Mouse (Mus musculus): Measurements from ENCODE around the gene Pdzk1. TPM values are rescaled to one million over a fixed set of nuclear protein-coding genes. Genes with fewer than 3 reads are reported as not detected.

The Pdzk1 gene
- polyA plus RNA-seq, 1 experiment, result 0.89 TPM

GRCm38 (mm10) chr3:96874808-96875571, 45.9 kb downstream of the Pdzk1 start:
- H3K36me3 ChIP-seq (replicated peaks; ENCODE audit: low read length), result peaks cover 94% of the 10 kb centered on the region
- TF ChIP-seq GATA1 (IDR thresholded peaks at IDR 0.05; ENCODE audit: borderline replicate concordance, low read length) (no peak), FLI1 (IDR thresholded peaks at IDR 0.05; ENCODE audit: low read length) (no peak)
- no peaks in the 10 kb centered on the region for H3K27me3 ChIP-seq (replicated peaks)
- no peaks in the 10 kb centered on the region for H3K9me3 ChIP-seq
- H3K4me1 ChIP-seq, result no peaks in the 10 kb centered on the region
- H3K4me3 ChIP-seq (replicated peaks), result no peak overlapping the region

GRCm38 (mm10) chr3:96879536-96879935, 50.5 kb downstream of the Pdzk1 start:
- Histone ChIP-seq H3K4me1 (peaks cover 29% of the 10 kb centered on the region), H3K4me3 (replicated peaks) (no peak overlapping the region), H3K36me3 (replicated peaks; ENCODE audit: low read length) (peaks cover 92% of the 10 kb centered on the region), H3K27me3 (replicated peaks) (no peaks in the 10 kb centered on the region), H3K9me3 (no peaks in the 10 kb centered on the region)
- TF ChIP-seq FLI1 (IDR thresholded peaks at IDR 0.05; ENCODE audit: low read length), result no peak
- no peak for TF ChIP-seq GATA1 (IDR thresholded peaks at IDR 0.05; ENCODE audit: borderline replicate concordance, low read length)

GRCm38 (mm10) chr3:96880385-96880784, 51.3 kb downstream of the Pdzk1 start:
- TF ChIP-seq GATA1 (IDR thresholded peaks at IDR 0.05; ENCODE audit: borderline replicate concordance, low read length), result no peak
- TF ChIP-seq FLI1 (IDR thresholded peaks at IDR 0.05; ENCODE audit: low read length), result no peak
- peaks cover 29% of the 10 kb centered on the region for H3K4me1 ChIP-seq
- H3K36me3 ChIP-seq (replicated peaks; ENCODE audit: low read length), result peaks cover 90% of the 10 kb centered on the region
- no peak overlapping the region for H3K4me3 ChIP-seq (replicated peaks)
- no peaks in the 10 kb centered on the region for H3K9me3 ChIP-seq
- H3K27me3 ChIP-seq (replicated peaks), result no peaks in the 10 kb centered on the region

GRCm38 (mm10) chr3:96881557-96881956, 52.5 kb downstream of the Pdzk1 start:
- no peak overlapping the region for H3K4me3 ChIP-seq (replicated peaks)
- H3K4me1 ChIP-seq, result peaks cover 29% of the 10 kb centered on the region
- TF ChIP-seq GATA1 (IDR thresholded peaks at IDR 0.05; ENCODE audit: borderline replicate concordance, low read length) (no peak), FLI1 (IDR thresholded peaks at IDR 0.05; ENCODE audit: low read length) (no peak)
- peaks cover 91% of the 10 kb centered on the region for H3K36me3 ChIP-seq (replicated peaks; ENCODE audit: low read length)
- no peaks in the 10 kb centered on the region for H3K27me3 ChIP-seq (replicated peaks)
- no peaks in the 10 kb centered on the region for H3K9me3 ChIP-seq

GRCm38 (mm10) chr3:96882061-96882849, 53.2 kb downstream of the Pdzk1 start:
- peaks cover 29% of the 10 kb centered on the region for H3K4me1 ChIP-seq
- no peaks in the 10 kb centered on the region for H3K27me3 ChIP-seq (replicated peaks)
- peaks cover 91% of the 10 kb centered on the region for H3K36me3 ChIP-seq (replicated peaks; ENCODE audit: low read length)
- H3K4me3 ChIP-seq (replicated peaks), result no peak overlapping the region
- TF ChIP-seq GATA1 (IDR thresholded peaks at IDR 0.05; ENCODE audit: borderline replicate concordance, low read length) (no peak), FLI1 (IDR thresholded peaks at IDR 0.05; ENCODE audit: low read length) (no peak)
- H3K9me3 ChIP-seq, result no peaks in the 10 kb centered on the region

- Histone ChIP-seq H3K9me3 (no peaks in the 10 kb centered on the region), H3K4me1 (peaks cover 29% of the 10 kb centered on the region), H3K27me3 (replicated peaks) (no peaks in the 10 kb centered on the region), H3K36me3 (replicated peaks; ENCODE audit: low read length) (peaks cover 90% of the 10 kb centered on the region), H3K4me3 (replicated peaks) (no peak overlapping the region)
- TF ChIP-seq FLI1 (IDR thresholded peaks at IDR 0.05; ENCODE audit: low read length), result no peak
- TF ChIP-seq GATA1 (IDR thresholded peaks at IDR 0.05; ENCODE audit: borderline replicate concordance, low read length), result no peak
Measured at GRCm38 (mm10) chr3:96883690-96884089, 54.6 kb downstream of the Pdzk1 start.

- Histone ChIP-seq H3K4me1 (peaks cover 45% of the 10 kb centered on the region), H3K9me3 (no peaks in the 10 kb centered on the region), H3K36me3 (replicated peaks; ENCODE audit: low read length) (peaks cover 15% of the 10 kb centered on the region), H3K27me3 (replicated peaks) (peaks cover 4% of the 10 kb centered on the region), H3K4me3 (replicated peaks) (no peak overlapping the region)
- TF ChIP-seq GATA1 (IDR thresholded peaks at IDR 0.05; ENCODE audit: borderline replicate concordance, low read length) (no peak), FLI1 (IDR thresholded peaks at IDR 0.05; ENCODE audit: low read length) (no peak)
Measured at GRCm38 (mm10) chr3:96902336-96902999, 73.4 kb downstream of the Pdzk1 start.

- H3K4me3 ChIP-seq (replicated peaks), result peak within 1 kb of the TSS; percentile 99
- TF ChIP-seq GATA1 (IDR thresholded peaks at IDR 0.05; ENCODE audit: borderline replicate concordance, low read length) (no peak), FLI1 (IDR thresholded peaks at IDR 0.05; ENCODE audit: low read length) (no peak)
- H3K9me3 ChIP-seq, result no peaks in the 10 kb centered on the region
- peaks cover 45% of the 10 kb centered on the region for H3K4me1 ChIP-seq
- H3K27me3 ChIP-seq (replicated peaks), result peaks cover 4% of the 10 kb centered on the region
- H3K36me3 ChIP-seq (replicated peaks; ENCODE audit: low read length), result peaks cover 6% of the 10 kb centered on the region
Measured at GRCm38 (mm10) chr3:96904393-96904792, 75.3 kb downstream of the Pdzk1 start, which contains the start of gene Gja5. TSS of gene Gja5 (plus strand) at chr3:96904693.

- TF ChIP-seq FLI1 (IDR thresholded peaks at IDR 0.05; ENCODE audit: low read length), result no peak
- TF ChIP-seq GATA1 (IDR thresholded peaks at IDR 0.05; ENCODE audit: borderline replicate concordance, low read length), result no peak
- Histone ChIP-seq H3K4me1 (peaks cover 42% of the 10 kb centered on the region), H3K9me3 (no peaks in the 10 kb centered on the region), H3K27me3 (replicated peaks) (peaks cover 4% of the 10 kb centered on the region), H3K4me3 (replicated peaks) (peak within 1 kb of the TSS; percentile 99), H3K36me3 (replicated peaks; ENCODE audit: low read length) (peaks cover 2% of the 10 kb centered on the region)
Measured at GRCm38 (mm10) chr3:96904851-96905541, 75.9 kb downstream of the Pdzk1 start, which contains the start of gene Gpr89. TSS of gene Gpr89 (minus strand) at chr3:96905346.
